Mouse (Mus musculus) CH12F3 (cell line): ENCODE results near the gene Tex30.

Experiments
- in situ Hi-C: fragments of 300-500 bp; cut with MboI; formaldehyde crosslinking; loops from 2 replicates; pipeline ENCODE4 v1.14.3; 2020; ENCODE audit warnings: low sequenced_read_pairs

Gene Tex30

DNA sequence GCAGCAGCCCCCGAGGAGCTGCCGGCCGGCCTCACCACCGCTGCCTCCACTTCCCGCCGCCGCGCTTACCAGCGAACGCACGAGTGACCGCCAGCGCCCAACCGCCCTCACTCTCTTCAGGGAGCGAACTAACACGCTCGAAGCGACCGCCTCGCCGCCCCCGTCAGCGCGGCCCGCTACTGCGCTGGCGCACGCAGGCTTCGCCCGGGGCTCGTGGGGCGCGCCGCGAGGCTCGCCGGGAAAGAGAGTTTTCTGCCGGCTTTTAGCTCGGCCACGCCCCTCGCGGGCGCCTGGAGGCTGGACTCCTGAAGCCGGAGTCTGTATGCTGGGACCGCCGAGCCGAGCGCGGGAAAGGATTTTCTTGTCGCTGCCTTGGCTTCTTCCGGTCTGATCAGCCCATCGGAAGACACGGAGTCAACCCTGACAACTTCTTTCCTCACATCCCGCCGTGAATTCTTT is at the start of gene Tex30:
Gene Tex30, minus strand, starts transcription at position 183 of the 459 bp plus-strand sequence.
- in situ Hi-C loops, result no loop called here

DNA sequence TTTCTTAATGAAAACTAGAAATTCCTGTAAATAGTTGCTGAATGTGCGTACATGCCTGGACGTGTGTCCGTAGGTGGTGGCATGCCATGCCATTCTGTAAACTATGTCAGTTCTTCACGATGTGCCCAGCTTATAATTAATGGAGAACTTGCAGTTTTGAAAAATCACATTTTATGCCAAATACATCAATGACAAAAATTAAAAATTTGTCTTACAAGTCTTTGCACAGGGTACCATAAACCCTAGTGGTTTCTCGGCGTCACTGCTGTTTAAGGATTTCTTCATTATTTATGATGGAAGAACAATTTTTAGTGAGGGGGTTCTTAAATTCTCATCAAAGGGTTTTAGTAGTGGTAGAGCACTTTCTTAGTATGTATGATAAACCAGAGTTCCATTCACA is 46.5 kb upstream of the Tex30 start:
- in situ Hi-C loops, result no loop called here

DNA sequence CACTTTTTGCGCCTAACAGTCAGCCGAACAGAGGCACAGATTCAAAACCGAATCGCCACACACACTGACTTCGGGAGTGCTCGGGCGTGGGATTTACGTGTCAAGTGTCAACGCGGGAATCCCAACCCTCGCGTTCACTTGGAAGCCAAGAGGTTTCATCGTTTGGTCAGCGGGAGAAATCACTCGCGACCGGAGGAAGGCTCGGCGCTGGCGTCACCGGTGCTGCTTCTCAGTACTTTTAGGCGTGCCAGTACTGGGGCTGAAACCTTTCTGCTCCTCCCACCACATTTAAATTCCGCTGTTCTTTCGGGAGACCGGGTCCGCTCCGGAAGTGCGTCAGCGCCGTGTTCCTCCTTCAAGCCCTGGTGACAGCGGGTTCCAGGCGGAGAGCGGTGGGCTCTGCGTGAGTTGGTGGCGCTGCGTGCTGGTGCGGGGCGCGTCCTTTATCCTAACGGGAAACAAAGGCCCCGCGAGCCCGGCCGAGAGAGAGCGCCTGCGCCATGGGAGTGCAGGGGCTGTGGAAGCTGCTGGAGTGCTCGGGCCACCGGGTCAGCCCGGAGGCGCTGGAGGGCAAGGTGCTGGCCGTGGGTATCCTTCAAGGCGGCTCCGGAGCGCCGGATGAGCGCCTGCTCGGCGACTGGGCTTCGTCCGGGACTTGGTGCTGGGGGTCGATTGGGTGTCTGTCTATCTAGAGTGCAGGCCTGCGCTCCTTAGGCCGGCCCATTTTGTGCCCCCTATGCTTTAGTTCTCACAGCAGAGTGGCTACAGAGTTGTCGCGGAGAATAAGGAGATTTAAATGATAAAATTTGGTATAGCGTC is 45.5 kb upstream of the Tex30 start, which contains the start of gene Ercc5:
Gene Ercc5, plus strand, starts transcription at position 182 of the 819 bp plus-strand sequence.
- in situ Hi-C loops, result no loop called here

DNA sequence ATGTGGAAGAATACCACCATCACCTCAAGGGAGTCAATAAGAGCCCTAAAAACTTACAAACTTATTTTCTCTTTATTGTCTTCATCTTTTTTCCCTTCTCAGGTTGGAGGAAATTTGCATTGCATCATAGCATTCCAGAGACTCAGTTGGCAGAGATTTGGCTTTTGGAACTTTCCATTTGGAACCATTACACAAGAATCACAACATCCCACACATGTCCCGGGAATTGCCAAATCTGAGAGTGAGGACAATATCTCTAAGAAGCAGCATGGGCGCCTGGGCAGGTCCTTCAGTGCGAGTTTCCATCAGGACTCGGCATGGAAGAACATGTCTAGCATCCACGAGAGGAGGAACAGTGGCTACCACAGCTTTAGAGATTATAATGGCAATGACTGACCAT is 40.5 kb upstream of the Tex30 start:
- in situ Hi-C loops, result no loop called here

DNA sequence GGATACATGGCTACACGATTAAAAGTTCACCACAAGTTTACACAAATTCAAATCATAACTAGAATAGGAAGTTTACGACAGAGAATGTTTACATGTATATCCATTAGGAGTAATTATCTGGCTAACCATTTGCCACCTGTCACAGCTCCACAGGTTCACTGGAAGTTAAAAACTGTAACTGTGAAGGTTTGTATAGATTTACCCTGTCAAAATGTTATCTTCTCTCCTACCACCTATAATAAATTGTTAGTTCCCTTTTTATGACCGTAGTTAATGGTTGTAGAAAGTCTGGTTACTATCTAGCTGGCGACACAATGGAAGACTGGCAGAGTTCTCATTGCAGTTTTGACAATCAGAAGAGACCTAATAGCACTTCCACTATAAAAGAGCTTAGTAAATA is 38.0 kb upstream of the Tex30 start:
- in situ Hi-C loops, result no loop called here

DNA sequence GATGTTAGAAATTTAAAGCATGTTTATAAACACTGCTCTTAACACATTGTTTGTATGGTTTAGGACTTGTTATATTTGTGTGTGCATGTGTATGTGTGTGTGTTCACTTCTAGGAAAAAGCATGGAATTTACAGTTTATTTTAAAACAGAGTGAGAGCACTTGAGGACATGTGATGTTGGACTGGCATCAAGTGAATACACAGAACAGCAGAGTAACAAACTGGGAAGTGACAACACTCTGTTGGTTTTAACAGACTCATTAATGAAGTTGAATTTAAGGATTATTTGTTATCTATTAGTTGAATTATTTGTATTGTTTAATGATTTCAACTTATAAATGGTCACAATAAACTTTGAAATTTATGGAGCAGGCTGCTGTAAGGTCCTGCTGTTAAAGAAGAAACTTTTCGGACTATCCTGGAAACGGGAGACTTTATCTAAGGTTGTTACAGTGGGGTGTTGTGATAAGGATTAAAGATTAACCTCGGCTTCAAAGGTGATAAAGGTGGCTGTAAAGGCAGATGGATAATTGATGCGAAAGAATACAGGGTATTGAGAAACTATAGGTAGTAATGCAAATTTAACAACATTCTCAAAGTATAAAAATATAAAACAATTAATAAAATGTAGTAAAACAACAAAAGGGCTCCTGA is 27.8 kb upstream of the Tex30 start:
- in situ Hi-C loops, result no loop called here

DNA sequence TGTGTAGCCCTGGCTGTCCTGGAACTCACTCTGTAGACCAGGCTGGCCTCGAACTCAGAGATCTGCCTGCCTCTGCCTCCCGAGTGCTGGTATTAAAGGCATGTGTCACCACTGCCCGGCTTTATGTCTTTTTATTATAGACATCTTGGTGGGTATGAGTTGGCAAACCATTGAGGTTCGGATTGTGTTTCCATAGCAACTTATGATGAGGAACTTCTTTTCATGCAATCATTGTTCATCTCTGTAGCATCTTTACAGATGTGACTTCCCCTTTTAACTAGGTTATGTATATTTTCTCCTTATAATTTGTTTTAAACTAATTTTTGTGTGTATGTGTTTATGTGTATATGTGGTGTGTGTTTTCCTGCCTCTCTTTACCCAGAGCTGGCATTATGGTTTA is 23.3 kb upstream of the Tex30 start:
- in situ Hi-C loops, result no loop called here

DNA sequence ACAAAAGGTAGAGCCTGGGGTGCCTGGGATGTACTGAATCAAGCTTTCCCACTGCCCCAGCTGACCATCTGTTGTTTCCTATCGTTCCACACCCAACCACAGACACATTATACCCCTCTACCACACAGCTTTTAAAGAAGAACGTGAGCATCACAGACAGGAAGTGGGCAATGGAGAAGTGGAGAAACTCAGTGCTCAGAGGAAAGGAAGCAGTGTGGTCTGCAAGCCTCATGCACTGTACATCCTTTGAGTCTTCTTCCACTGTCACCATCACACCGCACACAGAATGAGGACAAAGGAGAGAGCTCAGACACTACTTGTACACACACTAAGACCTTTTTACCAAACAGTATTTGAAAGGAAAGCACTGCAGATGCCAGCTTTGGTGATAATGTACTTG is 20.0 kb upstream of the Tex30 start:
- in situ Hi-C loops, result no loop called here

DNA sequence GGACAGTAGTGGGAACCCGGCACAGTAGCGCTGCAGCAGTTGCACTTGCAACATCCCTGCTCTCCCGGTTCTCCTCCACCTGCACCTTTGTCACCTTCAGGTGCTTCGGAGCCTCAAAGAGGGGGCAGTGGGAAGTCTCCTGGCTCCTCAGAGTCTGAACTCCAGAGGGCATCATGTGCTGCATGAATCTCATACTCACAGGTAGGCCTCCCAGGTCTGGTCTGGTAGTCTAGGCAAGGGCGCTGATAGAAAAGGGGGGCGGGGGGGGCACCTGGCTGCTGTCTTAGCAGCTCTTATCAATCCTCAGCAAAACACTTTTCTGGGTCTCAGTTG is 17.8 kb upstream of the Tex30 start:
- in situ Hi-C loops, result no loop called here

DNA sequence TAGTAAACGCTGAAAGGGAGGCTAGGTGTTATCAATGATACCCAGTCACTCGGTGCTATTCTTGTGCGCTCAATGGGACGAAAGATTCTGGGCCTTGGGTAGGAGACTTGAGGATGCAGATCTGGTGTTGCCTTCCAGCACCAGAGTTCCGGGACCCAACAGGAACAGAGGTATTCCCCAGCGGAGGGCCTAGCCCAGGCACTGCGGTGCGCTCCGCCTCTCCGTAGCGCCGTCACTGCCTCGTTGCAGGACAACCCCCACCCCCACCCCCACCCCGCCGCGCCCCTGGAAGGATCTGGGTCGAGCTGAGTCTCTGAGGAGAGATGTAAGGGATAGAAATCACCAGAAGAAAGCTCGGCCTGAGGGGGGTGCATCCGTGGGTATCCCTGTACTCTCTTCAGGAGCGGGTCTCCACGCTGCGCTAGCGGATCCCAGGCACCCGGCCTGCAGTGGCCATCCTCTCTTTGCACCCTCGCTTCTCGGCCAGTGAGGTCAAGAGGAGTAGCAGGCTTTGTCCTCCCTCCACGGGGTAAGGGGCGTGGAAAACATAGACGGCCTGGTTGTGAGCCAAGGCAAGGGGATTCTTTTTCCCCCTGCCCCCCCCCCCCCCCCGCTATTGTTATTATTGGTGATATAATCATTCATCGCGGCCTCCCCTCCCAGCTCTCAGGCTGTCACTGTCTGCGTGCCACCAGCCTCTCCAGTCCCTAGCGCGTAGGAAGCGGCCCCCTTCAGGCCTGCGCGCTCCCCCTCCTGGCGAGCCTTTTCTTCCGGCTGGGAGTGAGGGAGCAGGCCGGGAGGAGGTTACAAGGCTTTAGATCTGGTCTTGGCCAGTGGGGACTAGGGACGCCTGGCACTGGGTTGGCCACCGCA is 17.2 kb upstream of the Tex30 start:
- in situ Hi-C loops, result no loop called here

DNA sequence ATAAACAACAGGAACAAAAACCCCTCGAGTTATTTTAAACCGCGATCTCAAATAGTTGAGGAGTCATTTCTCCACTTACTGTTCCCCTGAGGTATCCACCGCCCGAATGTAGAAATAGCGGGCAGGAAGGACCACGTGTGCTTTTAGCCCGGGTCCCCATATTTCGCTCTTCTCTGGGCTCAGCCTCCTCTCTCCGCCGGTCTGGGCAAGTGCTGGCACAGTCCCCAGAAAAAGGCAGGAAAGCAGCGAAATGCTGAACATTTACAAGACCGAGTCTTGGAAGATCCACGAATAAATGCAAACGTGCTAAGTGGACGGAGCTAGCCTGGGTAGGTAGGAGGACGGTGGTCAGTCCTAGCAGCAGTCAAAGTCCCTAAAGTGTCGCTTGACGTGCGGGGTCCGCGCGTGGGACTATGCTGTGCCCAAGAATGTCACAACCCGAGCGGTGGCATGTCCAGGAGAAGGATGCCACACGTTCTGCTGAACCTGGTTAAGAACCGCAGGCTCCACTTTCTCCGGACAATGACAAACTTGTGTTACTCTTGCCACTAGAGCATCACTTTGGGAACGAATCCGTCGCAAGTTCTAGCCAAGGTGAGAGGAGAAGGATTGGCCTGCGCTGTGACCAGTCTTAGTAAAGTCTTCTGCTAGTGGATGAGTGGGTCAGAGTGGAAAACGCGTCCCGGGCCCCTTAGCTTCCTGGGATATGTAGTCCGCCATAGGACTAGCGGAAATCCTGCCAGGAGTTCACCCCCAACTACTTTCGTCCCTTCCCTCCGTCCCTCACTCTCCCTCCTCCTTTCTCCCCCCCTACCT is 16.2 kb upstream of the Tex30 start, which contains the start of the genes Kdelc1 and Bivm:
Gene Kdelc1, minus strand, starts transcription at position 570 of the 816 bp plus-strand sequence.
Gene Bivm, plus strand, starts transcription at position 719 of the 816 bp plus-strand sequence.
- in situ Hi-C loops, result no loop called here

DNA sequence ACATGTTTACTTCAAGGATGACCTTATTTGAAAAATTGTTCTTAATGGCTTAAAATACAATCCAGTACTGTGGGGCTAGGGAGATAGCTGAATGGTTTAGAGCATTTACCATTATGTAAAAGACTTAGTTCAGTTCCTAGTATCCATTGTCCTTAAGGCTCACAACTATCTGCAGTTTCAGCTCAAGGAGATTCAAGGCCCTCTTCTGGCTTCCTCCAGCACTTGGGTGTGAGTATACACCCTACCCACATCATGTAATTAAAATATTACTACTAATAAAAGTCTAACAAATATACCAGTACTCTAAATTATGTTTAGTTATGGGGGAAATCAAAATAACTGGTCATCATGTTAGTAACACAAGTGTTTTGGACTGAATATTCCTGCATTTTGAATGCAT is 15.3 kb upstream of the Tex30 start:
- in situ Hi-C loops, result no loop called here

DNA sequence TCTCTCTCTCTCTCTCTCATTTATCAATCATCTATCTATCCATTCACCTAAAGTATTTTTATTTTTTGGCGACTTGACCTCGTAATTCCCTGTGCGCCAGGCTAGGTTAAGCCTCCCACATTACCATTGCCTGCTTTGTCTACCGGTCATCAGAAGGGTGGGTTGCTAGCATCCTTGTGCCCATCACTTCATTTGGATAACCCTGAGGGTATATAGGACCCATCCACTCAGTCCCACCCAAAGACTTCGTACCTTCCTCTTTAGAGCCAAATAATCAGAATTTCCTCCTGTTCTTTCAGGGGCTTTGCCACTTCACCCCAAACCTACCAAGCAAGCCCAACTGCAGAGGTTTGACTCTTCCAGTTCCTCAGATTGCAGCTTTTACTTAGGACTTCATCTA is 698 bp upstream of the Tex30 start:
- in situ Hi-C loops, result no loop called here

DNA sequence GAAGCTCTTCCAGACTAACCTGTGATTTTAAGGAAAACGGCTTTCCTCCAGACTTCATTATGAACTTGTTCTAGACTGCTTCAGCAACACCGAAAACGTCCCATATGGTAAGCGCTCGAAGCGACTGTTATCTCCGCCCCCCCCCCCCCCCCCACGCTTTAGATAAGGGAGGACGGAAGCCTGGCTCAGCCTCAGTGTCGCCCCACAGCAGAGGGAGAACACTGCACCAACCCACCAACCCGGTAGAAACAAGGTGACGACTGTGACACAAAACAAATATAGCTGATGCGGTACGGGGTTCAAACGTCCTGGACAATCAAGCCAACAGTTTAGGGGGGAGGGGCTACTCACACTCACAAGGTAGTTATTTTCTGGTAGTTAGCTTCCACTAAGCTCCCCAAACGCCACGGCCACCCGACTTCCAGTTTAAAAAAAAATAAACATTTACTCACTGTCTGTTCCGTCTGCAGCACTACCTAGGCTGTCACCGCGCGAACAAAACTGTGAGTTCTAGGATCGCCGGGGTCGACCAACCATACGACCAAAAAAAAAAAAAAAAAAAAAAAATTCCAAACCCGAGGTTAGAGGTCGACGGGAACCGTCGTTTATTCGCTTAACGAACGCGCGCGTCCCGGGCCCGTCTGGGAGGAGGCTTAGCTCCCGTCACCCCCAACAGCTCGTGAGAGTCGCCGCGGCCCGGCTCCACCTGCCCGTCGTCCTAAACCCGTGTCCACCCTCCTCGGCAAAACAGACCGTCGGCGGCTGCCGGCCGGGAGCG is 604 bp downstream of the Tex30 start:
- in situ Hi-C loops, result no loop called here

DNA sequence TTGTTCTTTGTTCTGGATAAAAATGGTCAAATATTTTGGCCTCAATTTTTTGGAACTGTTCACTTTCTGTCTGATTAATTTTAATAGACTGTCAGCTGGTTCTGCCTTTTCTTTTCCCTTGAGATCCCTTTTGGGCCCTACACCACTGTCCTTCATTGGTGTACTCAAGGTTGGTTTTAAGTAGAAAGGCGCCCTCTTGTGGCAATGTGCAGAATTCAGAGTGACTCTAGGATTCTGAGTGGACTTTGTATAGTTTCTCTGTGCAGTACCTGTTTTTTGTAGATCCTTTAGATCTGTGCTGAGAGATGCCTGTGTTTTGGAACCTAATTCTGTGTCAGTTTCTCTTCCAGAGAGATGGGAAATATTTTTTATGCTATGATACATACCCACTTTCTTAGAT is 37.6 kb downstream of the Tex30 start:
- in situ Hi-C loops, result loop anchor here (10.0 kb wide), 2 partner anchors 170 to 300 kb away; no protein-coding TSS in a partner anchor

DNA sequence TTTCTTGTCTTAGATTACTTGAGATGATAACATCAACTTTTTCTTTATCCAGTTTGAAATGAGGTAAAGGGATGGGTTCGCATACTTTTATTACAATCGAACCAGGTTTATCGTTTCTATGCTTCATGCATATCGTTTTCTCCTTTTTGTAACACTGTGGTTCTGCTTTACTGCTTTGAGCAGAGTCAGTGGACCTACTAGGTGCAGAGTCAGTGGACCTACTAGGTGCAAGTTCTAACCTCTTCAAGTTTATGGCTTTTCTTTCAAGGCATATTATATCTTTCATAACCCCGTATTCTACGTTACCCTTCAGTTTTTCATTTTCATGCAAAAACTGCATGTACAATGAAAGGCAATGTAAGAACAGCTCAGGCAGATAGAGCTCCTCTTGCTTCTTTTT is 38.8 kb downstream of the Tex30 start:
- in situ Hi-C loops, result loop anchor here (10.0 kb wide), 2 partner anchors 169 to 299 kb away; no protein-coding TSS in a partner anchor

DNA sequence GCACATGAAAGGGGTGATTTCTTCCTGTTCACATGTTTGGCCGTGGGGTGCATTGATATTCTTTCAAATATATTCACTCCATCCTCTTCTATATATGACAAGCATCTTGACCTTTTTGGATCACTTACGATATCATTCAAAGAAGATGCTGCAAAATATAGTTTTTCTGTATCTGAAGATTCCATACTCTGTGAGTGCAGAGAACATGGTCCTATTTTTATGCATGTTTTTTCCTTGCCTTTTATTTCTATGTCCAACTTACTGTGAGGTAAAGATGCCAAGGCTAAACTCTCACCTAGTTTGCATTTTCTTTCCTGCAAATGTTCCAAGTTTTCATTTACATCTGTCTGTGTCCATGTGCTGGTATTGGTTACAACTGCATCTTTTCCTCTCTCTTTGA is 40.4 kb downstream of the Tex30 start, which contains the start of gene Gm8251:
Gene Gm8251, minus strand, starts transcription at position 101 of the 400 bp plus-strand sequence.
- in situ Hi-C loops, result loop anchor here (10.0 kb wide), 2 partner anchors 167 to 297 kb away; no protein-coding TSS in a partner anchor

DNA sequence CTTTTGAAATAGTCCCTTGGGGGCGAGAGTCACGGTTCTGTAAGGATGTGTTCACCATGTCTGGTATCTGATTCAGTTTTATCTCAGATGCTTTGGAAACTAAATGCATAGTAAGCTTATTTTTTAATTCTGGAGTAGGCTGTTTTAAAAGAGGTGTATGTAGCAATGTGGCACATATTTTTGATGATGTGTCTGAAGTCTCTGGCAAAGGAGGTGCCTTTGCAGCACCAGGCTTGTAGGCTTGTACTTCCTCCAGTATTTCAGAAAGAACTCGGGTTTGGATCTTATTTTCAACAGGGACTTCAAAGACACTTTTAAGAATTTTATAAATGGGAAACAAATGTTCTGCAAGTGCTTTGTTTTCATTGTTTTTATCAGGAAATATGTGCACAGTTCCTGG is 44.4 kb downstream of the Tex30 start:
- in situ Hi-C loops, result no loop called here

DNA sequence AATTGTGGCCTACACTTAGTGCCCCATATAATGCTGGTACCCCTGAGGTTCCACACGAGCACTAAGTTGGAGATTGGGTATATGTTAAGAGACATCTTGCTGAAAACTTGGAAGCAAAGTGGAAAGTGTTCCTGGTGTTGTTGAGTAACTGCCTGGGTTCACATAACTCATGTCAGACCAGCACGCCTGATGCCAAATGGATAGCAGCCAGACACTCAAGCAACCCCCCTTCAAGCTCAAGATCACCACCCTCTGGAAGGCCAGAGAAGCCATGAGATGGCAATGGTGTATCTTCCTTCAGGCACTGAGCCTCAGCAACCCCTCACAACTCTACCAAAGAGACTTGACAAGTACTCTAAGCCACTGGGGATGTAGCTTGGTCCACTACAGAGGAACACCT is 55.7 kb downstream of the Tex30 start:
- in situ Hi-C loops, result no loop called here
